Mouse (Mus musculus) C2C12 (cell line): ENCODE measurements around the gene Abcb1b. TPM values are rescaled to one million over a fixed set of nuclear protein-coding genes. Genes with fewer than 3 reads are reported as not detected.
"Not testable (repeated sequence)": the region's sequence is repeated elsewhere in the genome, so short reads cannot be mapped to it uniquely, and the experiment has no call there.

Source experiments
- H3K27me3 ChIP-seq: one replicate; pipeline ENCODE4 v1.6.1; 2011; ENCODE audit not compliant: control insufficient read depth, insufficient read depth, insufficient read length
- H3K36me3 ChIP-seq: one replicate; pipeline ENCODE4 v1.6.1; 2011; ENCODE audit not compliant: control insufficient read depth, insufficient read depth
- H3K4me3 ChIP-seq: one replicate; pipeline ENCODE4 v1.5.1; 2011; ENCODE audit warnings: mild to moderate bottlenecking, control low read depth; ENCODE audit not compliant: poor library complexity, insufficient read depth, severe bottlenecking
- H3K79me2 ChIP-seq: one replicate; pipeline ENCODE4 v1.6.1; 2011; ENCODE audit not compliant: control insufficient read depth, insufficient read depth
- H3K79me3 ChIP-seq: one replicate; pipeline ENCODE4 v1.6.1; 2011; ENCODE audit warnings: low read depth, control low read depth
- H3ac ChIP-seq: one replicate; pipeline ENCODE3; 2011; ENCODE audit warnings: low read depth; ENCODE audit not compliant: control insufficient read depth, insufficient read length
- CEBPB ChIP-seq: IDR thresholded peaks from one replicate; pipeline ENCODE4 v1.6.1; 2011; ENCODE audit warnings: low read depth, mild to moderate bottlenecking, control low read depth, moderate library complexity
- CTCF ChIP-seq: IDR thresholded peaks from one replicate; pipeline ENCODE4 v1.5.1; 2011; ENCODE audit not compliant: control insufficient read depth, insufficient read depth, insufficient read length
- FOSL1 ChIP-seq: IDR thresholded peaks from one replicate; pipeline ENCODE4 v1.8.0; 2011; ENCODE audit warnings: mild to moderate bottlenecking, low read length; ENCODE audit not compliant: poor library complexity, insufficient read depth, severe bottlenecking
- MAX ChIP-seq: IDR thresholded peaks from one replicate; pipeline ENCODE4 v1.6.1; 2011; ENCODE audit warnings: mild to moderate bottlenecking, control low read depth
- MYOD1 ChIP-seq: IDR thresholded peaks from one replicate; pipeline ENCODE4 v1.6.1; 2011; ENCODE audit warnings: low read depth; ENCODE audit not compliant: control insufficient read depth, insufficient read length
- MYOG ChIP-seq: IDR thresholded peaks from one replicate; pipeline ENCODE4 v1.6.1; 2011; ENCODE audit not compliant: control insufficient read depth, insufficient read length; ENCODE audit errors: extremely low read depth
- USF1 ChIP-seq: IDR thresholded peaks from one replicate; pipeline ENCODE4 v1.6.1; 2011; ENCODE audit warnings: low read depth, mild to moderate bottlenecking, control low read depth, moderate library complexity
- polyA plus RNA-seq: library from polyadenylated mRNA; unstranded; fragments of >200 nt; fragmentation: generic; extraction: Trizol; gene quantifications from one replicate; pipeline ENCODE4 v1.2.1, GENCODE M21; 2012; ENCODE audit warnings: missing spikeins

Gene Abcb1b
- polyA plus RNA-seq, 1 experiment, result 10.6 TPM

DNA sequence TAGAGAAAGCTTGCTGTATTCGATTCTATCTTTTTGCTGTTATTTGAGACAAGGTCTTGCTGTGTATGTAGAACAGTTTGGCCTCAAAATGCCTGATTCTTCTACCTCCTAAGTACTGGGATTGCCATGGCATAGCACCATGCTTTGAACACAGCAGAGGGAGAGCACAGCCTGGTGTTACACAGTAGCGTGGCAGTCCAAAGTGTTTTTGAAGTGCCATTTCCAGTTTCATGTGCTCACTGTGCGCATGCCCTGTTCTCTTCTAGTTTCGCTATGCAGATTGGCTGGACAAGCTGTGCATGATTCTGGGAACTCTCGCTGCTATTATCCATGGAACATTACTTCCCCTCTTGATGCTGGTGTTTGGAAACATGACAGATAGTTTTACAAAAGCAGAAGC is 7.8 kb downstream of the Abcb1b start:
- no peak for TF ChIP-seq MYOG
- no peak for TF ChIP-seq USF1
- TF ChIP-seq MYOD1, result no peak
- no peak for TF ChIP-seq MAX
- no peak for TF ChIP-seq CEBPB
- no peak for TF ChIP-seq CTCF
- no peak for TF ChIP-seq FOSL1
- Histone ChIP-seq H3K4me3 (no peak overlapping the region), H3ac (no peak overlapping the region), H3K36me3 (peaks cover 31% of the 10 kb centered on the region), H3K27me3 (no peaks in the 10 kb centered on the region), H3K79me3 (no peaks in the 10 kb centered on the region), H3K79me2 (peaks cover 16% of the 10 kb centered on the region)

DNA sequence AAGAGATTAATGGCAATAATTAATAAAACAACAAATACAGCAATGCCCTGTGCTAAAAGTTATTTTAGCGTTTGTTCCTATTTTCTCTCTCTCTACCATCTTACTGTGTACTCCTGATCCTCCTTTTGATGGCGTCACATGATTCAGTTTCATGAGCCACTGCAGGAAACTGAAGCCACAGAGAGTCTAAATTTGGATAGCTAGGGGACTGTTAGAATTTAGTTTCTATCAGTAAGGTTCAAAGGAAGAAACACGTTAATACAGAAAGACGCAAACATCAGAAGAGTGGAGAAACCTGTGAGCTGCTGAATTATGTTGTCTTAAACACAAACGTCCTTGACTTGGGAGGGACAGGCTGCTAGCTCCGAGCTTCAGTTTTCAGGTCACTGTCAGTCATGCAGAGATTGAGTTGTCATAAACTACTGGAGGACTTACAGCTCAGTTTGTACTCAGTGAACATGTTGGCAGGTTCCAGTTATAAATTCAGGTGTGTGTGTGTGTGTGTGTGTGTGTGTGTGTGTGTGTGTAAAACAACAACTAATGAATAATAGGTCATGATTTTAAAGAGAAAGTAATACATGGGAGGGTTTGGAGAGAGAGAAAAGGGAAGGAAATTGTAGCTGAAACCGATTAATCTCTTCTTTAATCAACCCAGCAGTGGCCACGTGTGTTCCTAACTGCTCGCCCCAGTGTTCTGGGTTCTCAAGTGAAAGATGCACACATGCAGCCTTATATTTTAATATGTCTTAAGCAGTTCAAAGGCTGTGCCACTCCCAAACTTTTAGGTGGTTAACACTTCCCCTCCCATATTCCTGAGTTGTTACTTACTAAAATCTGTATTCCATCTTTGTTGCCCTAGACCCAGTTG is 9.4 kb downstream of the Abcb1b start:
- no peak for TF ChIP-seq CTCF
- peaks cover 6% of the 10 kb centered on the region for H3K79me2 ChIP-seq
- H3ac ChIP-seq, result no peak overlapping the region
- no peaks in the 10 kb centered on the region for H3K79me3 ChIP-seq
- no peaks in the 10 kb centered on the region for H3K27me3 ChIP-seq
- peaks cover 24% of the 10 kb centered on the region for H3K36me3 ChIP-seq
- H3K4me3 ChIP-seq, result no peak overlapping the region

DNA sequence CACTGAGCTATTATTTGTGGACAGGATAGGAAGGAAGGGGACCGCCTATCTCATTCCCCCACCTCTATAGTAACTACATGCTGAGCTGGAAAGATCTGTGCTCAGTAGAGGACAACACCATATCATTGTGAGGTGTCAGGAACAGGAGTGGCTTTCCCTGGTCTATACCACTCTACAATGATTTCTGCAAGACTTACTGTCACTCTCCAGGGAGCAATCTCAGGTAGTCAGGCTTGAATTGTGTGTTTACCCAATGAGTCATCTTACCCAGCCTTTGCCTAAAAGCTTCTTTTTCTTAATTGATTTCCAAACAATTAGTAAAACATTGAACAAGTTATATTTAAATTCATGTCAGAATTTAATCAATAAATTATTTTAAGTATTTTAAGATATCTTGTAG is 15.9 kb downstream of the Abcb1b start:
- H3K4me3 ChIP-seq, result no peak overlapping the region
- peaks cover 20% of the 10 kb centered on the region for H3K36me3 ChIP-seq
- H3K79me3 ChIP-seq, result no peaks in the 10 kb centered on the region
- H3K79me2 ChIP-seq, result no peaks in the 10 kb centered on the region
- H3ac ChIP-seq, result no peak overlapping the region
- no peaks in the 10 kb centered on the region for H3K27me3 ChIP-seq
- no peak for TF ChIP-seq FOSL1
- no peak for TF ChIP-seq CTCF
- TF ChIP-seq USF1, result no peak
- no peak for TF ChIP-seq MYOG
- no peak for TF ChIP-seq CEBPB
- no peak for TF ChIP-seq MAX
- no peak for TF ChIP-seq MYOD1

DNA sequence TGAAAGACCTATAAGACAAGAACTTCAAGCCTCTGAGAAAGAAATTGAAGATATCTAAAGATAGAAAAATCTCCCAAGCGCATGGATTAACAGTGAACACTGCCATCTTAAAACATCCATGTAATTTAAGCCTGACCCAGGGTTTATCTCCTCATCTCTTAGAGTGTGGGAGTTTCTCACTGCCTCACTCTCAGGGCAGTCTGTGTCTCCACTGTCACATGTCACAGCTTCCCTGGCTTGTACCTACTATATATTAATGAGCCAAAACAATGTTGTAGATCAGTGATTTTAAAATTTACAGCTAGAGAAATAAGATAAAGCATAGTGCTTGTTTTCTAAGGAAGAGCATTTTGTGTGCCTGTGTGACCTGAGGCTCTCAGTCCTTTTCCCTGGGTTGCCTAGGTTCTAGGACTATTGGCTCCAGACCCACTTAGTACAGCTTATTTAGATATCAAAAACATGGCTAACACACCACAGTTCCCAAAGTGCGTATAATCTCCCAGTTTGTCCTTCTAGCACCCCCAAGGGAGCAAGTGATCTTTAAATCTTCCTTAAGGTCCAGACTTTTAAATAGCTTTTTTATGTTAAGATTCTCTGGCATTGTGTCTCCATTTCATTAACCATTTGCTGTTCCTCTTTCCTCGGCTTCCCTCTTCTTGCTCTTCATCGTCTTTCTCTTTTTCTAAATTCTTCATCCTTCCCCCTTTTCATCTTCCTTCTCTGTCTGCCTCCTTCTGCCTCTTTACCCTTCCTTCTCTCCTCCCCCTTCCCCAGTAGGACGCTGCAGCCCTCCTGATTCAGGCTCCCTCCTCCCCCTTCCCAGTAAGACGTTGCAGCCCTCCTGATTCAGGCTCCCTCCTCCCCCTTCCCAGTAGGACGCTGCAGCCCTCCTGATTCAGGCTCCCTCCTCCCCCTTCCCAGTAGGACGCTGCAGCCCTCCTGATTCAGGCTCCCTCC is 22.0 kb downstream of the Abcb1b start:
- H3K79me2 ChIP-seq, result no peaks in the 10 kb centered on the region
- no peak for TF ChIP-seq MAX
- no peak for TF ChIP-seq CTCF
- no peak for TF ChIP-seq MYOD1
- TF ChIP-seq USF1, result no peak
- H3ac ChIP-seq, result no peak overlapping the region
- peaks cover 15% of the 10 kb centered on the region for H3K36me3 ChIP-seq
- H3K4me3 ChIP-seq, result no peak overlapping the region
- no peaks in the 10 kb centered on the region for H3K79me3 ChIP-seq
- no peaks in the 10 kb centered on the region for H3K27me3 ChIP-seq

DNA sequence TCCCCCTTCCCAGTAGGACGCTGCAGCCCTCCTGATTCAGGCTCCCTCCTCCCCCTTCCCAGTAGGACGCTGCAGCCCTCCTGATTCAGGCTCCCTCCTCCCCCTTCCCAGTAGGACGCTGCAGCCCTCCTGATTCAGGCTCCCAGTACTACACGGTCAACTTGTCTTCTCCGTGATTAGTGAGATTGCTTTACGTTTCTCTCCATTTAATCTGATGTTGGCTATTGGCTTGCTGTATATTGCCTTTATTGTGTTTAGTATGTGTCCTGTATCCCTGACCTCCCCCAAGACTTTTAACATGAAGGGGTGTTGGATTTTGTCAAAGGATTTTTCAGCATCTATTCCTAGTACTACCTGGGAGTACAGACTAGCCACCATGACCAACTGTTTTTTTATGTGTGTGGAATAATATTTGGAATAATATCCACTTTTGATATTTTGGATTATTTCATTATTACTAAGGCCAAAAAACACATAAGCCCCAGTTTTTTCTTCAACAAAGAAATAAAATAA is 22.7 kb downstream of the Abcb1b start:
- not testable (repeated sequence) for H3K79me2 ChIP-seq, H3K4me3 ChIP-seq, H3K79me3 ChIP-seq, H3ac ChIP-seq, H3K27me3 ChIP-seq
- H3K36me3 ChIP-seq, result peaks cover 15% of the 10 kb centered on the region

DNA sequence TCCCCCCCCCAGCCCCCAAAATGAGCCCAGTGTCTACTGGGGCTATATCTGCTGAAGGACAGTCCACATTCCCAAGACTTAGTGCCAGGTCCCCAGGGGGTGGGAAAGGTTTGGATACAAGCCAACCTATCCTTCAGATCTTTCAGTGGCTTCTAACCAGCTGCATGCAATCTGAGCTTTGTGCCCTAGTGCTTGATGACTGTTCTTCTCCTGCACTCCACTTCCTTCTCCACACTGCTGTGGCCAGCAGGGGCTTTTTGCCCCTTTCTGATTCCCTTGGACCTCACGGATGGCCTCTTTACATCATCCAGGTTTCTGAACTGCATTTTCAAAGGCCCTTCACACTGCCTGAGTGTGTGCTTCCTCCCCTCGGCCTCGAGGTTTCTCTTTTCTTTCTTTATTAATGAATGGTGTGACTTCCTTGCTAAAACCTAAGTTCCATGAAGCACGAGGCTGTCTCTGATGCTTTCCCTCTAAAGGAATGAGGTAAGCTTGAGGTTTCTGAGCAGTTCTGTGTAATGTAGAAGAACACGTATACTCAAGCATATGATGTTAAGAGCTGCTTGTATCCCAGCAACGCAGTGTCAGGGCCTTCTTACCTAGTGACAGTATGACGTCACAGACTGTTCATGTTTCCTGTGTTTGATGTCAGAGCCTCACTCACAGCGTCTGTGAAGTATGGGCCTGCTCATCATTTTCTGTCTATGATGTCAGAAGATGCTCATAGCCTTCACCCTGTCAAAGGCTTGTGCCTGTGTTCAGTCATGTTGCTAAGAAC is 40.9 kb downstream of the Abcb1b start:
- Histone ChIP-seq H3K36me3 (peaks cover 40% of the 10 kb centered on the region), H3K79me2 (no peaks in the 10 kb centered on the region), H3K79me3 (no peaks in the 10 kb centered on the region), H3ac (no peak overlapping the region), H3K27me3 (no peaks in the 10 kb centered on the region), H3K4me3 (no peak overlapping the region)
- TF ChIP-seq FOSL1, result no peak
- TF ChIP-seq MYOD1, result no peak
- TF ChIP-seq MAX, result no peak
- no peak for TF ChIP-seq MYOG
- TF ChIP-seq USF1, result no peak
- TF ChIP-seq CTCF, result no peak
- no peak for TF ChIP-seq CEBPB
